Mouse (Mus musculus) ovary, adult 2 months (tissue): Measurements from ENCODE around the gene Gm21973. TPM values are rescaled to one million over a fixed set of nuclear protein-coding genes. Genes with fewer than 3 reads are reported as not detected.

Experiments
- polyA plus RNA-seq: library from polyadenylated mRNA; depleted of rRNA; stranded (reverse); fragments of >200 nt; gene quantifications from 2 replicates; pipeline ENCODE4 v1.2.3, GENCODE M21; 2012; rRNA removed

The Gm21973 gene
- not detected in 2 replicates for polyA plus RNA-seq

DNA sequence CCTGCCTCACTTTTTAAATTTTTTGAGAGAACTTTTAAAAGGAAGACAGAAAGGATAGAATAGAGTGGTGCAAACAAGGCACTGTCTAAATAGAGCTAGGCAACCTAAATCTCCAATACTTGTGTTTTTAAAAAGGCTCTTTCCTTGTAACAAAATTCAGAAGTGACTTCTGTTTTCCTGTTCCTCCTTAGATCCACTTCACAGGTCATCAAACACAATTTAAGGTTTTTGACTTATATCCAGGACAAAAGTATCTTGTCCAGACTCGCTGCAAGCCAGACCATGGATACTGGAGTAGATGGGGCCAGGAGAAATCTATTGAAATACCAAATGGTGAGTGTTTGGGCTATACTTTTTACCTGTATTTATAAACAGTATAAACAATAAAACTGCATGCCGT, at the start of gene Gm21973:
Gene Gm21973, plus strand, starts transcription at position 301 of the 400 bp plus-strand sequence.

DNA sequence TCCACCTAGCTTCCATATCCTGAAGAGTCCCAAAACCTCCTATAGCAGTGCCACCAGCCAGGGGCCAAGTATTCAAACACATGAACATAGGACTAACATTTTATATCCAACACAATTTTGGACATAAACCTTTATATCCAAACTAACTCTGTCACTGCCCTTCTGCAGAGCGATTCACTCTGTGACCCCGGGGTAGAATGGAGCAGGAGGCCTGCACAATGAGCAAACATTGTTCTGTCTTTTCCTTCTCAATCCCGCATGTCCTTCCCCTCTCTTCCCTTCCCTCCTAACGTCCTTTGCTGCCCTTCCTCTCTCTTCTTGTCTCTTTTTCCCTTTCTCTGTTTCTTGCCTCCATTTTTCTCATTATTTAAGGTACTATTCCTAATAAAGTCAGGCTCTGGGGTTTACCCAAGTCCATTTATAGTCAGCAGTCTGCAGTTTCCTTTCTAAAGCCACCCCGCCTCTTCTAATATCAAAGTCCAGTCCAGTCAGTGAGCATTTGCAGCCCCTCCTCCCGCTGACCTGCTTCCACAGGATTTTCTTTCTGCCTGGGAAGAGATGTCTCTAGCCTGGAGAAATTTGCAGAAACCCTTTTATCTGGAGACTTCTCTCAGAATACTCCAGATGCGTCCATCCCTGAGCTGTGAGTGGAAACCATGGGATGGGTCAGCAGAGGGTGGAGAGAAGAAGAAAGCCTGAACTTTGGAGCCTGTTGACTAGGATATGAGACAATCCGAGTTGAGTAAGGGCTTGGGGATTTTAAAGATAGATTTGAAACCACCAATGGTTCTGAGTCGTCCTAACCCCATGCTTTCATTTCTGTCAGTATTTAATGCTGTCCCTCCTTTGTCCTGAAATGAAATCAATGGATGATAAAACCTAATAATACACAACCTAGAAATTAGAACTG, 33.1 kb downstream of the Gm21973 start, which contains the start of gene Agxt2:
Gene Agxt2, plus strand, starts transcription at position 494 of the 910 bp plus-strand sequence.

Other genes with a start within 250 kb of the Gm21973 start
- 20.7 and 26.2 TPM in 2 replicates for gene Prlr, start 148.1 kb upstream of the Gm21973 start, polyA plus RNA-seq
- gene Agxt2, start 33.2 kb downstream of the Gm21973 start, polyA plus RNA-seq = 0.14 and 0.15 TPM in 2 replicates
- gene Dnajc21, start 145.1 kb downstream of the Gm21973 start, polyA plus RNA-seq = 0.81 and 1.1 TPM in 2 replicates
- 0.52 and 0.61 TPM in 2 replicates for gene Brix1, start 160.6 kb downstream of the Gm21973 start, polyA plus RNA-seq
- 7.3 and 8.2 TPM in 2 replicates for gene Rad1, start 160.6 kb downstream of the Gm21973 start, polyA plus RNA-seq
- not detected in 2 replicates for gene Ttc23l, start 233.3 kb downstream of the Gm21973 start, polyA plus RNA-seq